ENCODE assay signal across 9 mouse cellular contexts in genomic region chr15:85600696-85601094, GRCm38 (mm10). TPM values are rescaled to one million over a fixed set of nuclear protein-coding genes. Genes with fewer than 3 reads are reported as not detected.
DNase-seq lines count a peak whose midpoint lies in the region; ATAC-seq and TF ChIP-seq lines count a peak whose summit lies in the region.
"Had no signal": no experiment of that assay in that cellular context is flagged by ENCODE, and none has a peak within 500 bp of the region (broad histone marks: within the 10 kb centered on the region; RNA-seq: fewer than 3 reads in every experiment).

No protein-coding gene starts in this region.

- no peaks in the 10 kb centered on the region; the same call in 1 of the 2 replicates for H3K9me3 ChIP-seq in kidney, embryonic 14.5 days (ENCODE audit: control insufficient read depth, low read length)

- H3K9ac ChIP-seq in kidney, embryonic 14.5 days (ENCODE audit: low read depth, low read length): no peak overlapping the region

- H3K27me3 ChIP-seq in kidney, embryonic 14.5 days (ENCODE audit: control insufficient read depth, insufficient read depth, low read length): no peaks in the 10 kb centered on the region

- H3K27ac ChIP-seq in gastrocnemius, adult 2 months: peak overlapping the region; percentile 92
- H3K27ac ChIP-seq in kidney, embryonic 14.5 days (ENCODE audit: low read depth, low read length): no peak overlapping the region

- peak overlapping the region; percentile 8; the same call in 1 of the 2 replicates for H3K4me2 ChIP-seq in kidney, embryonic 14.5 days (replicated peaks; ENCODE audit: low read depth, low read length)

- TF ChIP-seq CTCF in gastrocnemius, adult 2 months (IDR thresholded peaks at IDR 0.05): no peak

- no peak for DNase-seq in gastrocnemius, adult 2 months
- no peak for DNase-seq in gastrocnemius, postnatal 10 days
- DNase-seq in ovary, postnatal 36 days (ENCODE audit: low spot score): peak; percentile 40
- no peak for DNase-seq in ovary, postnatal 10 days (ENCODE audit: low spot score)
- DNase-seq in frontal cortex, postnatal 10 days (ENCODE audit: low spot score in 2 of 2): no peak
- DNase-seq in retina, postnatal 1 day: no peak
- DNase-seq in urinary bladder, postnatal 14 days (ENCODE audit: low spot score): no peak

- intact Hi-C loops in gastrocnemius, adult 2 months (cut with DNase I): no loop called here

- no peak for ATAC-seq in kidney, embryonic 14.5 days (ENCODE audit: low FRiP score, low TSS enrichment)

- H3K36me3 ChIP-seq in kidney, embryonic 14.5 days (ENCODE audit: control insufficient read depth, insufficient read depth, low read length): no peaks in the 10 kb centered on the region

- WGBS in kidney, embryonic 14.5 days: 78% methylated on average over 6 of the region's 7 CpGs

- peaks cover 17% of the 10 kb centered on the region; the same call in 1 of the 2 replicates for H3K4me1 ChIP-seq in kidney, embryonic 14.5 days (ENCODE audit: control insufficient read depth, insufficient read depth, low read length)

- H3K4me3 ChIP-seq in gastrocnemius, adult 2 months: no peak overlapping the region; the same call in 1 of the 2 replicates
- H3K4me3 ChIP-seq in kidney, embryonic 14.5 days (ENCODE audit: low read length): no peak overlapping the region

RNA-seq across cellular contexts. Expression of gene Wnt7b, which starts 18.4 kb away (rescaled TPM):
- total RNA-seq in gastrocnemius, adult 2 months (2021): not detected
- total RNA-seq in gastrocnemius, postnatal 10 days (2021): under 1 TPM; 0.07 to 0.16 TPM
- polyA plus RNA-seq in kidney, embryonic 14.5 days (2014; fragmentation: Nextera tagmentation; extraction: Ambion mirVana): 10.8 and 15.1 TPM in 2 replicates
- polyA plus RNA-seq: CD4-positive, CD25-positive, alpha-beta regulatory T cell, adult 4 months had no signal
